Mouse (Mus musculus) limb, embryonic 11.5 days (tissue): ENCODE data around the gene Ino80. TPM values are rescaled to one million over a fixed set of nuclear protein-coding genes. Genes with fewer than 3 reads are reported as not detected.

Source experiments
- ATAC-seq: fragments of 200-750 bp; cut with Nextera tagmentation; 2 replicates; pipeline ENCODE4 v1.8.0; 2017; ENCODE audit warnings: low read depth; ENCODE audit not compliant: insufficient number of reproducible peaks, low FRiP score, low TSS enrichment
- DNase-seq: peaks from one replicate; pipeline ENCODE4 v3.0.0-alpha.2; 2015; ENCODE audit warnings: low spot score
- H3K27ac ChIP-seq: fragments of 300-500 bp; sonication (generic); replicated peaks from 2 replicates; pipeline ENCODE4 v1.5.1; 2014; ENCODE audit warnings: low read depth, mild to moderate bottlenecking, low read length
- H3K27me3 ChIP-seq: fragments of 300-500 bp; sonication (generic); 2 replicates; pipeline ENCODE4 v1.6.1; 2014; ENCODE audit warnings: mild to moderate bottlenecking, low read length, mixed read lengths; ENCODE audit not compliant: control insufficient read depth, insufficient read depth
- H3K36me3 ChIP-seq: fragments of 300-500 bp; sonication (generic); 2 replicates; pipeline ENCODE4 v1.6.1; 2014; ENCODE audit warnings: mild to moderate bottlenecking, low read length, moderate library complexity, mixed read lengths; ENCODE audit not compliant: control insufficient read depth, insufficient read depth
- H3K4me1 ChIP-seq: fragments of 300-500 bp; sonication (generic); 2 replicates; pipeline ENCODE4 v1.6.1; 2014; ENCODE audit warnings: low read length, mixed read lengths; ENCODE audit not compliant: control insufficient read depth, insufficient read depth
- H3K4me2 ChIP-seq: fragments of 300-500 bp; sonication (generic); 2 replicates; pipeline ENCODE4 v1.6.1; 2014; ENCODE audit warnings: low read depth, mild to moderate bottlenecking, moderate library complexity; ENCODE audit not compliant: severe bottlenecking
- H3K4me3 ChIP-seq: fragments of 300-500 bp; sonication (generic); 2 replicates; pipeline ENCODE4 v1.5.1; 2014; ENCODE audit warnings: low read depth, low read length
- H3K9ac ChIP-seq: fragments of 300-500 bp; sonication (generic); 2 replicates; pipeline ENCODE4 v1.6.1; 2014; ENCODE audit warnings: mild to moderate bottlenecking, low read length
- H3K9me3 ChIP-seq: fragments of 300-500 bp; sonication (generic); 2 replicates; pipeline ENCODE4 v1.6.1; 2016; ENCODE audit warnings: low read length; ENCODE audit not compliant: control insufficient read depth
- WGBS: fragments of 180-500 bp; shearing (Covaris S2); extraction: QIAGEN DNeasy Blood & Tissue Kit; methylation state at CpG from one replicate; pipeline ENCODE4 v1.1.7; 2014; 5-methylcytosine and 5-hydroxymethylcytosine counted together
- polyA plus RNA-seq: library from polyadenylated mRNA; unstranded; fragments of >200 nt; fragmentation: Nextera tagmentation; extraction: Ambion mirVana; gene quantifications from 2 replicates; pipeline ENCODE4 v1.2.1, GENCODE M21; 2014

The Ino80 gene
- polyA plus RNA-seq, 1 experiment from 2014 or later: 5.2 TPM

DNA sequence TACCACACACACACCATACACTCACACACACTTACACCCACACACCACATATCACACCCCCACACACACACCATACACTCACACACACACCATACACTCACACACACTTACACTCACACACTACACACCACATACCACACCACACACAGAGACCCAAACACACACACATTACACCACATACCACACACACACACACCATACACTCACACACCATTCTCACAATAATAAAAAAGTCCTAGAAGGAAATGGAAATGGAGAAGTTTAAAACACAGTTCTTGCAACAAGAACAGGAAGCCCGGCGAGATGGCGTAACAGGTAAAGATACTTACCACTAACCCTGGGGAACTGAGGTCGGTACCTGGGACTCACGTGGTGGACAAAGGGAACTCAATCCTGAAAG is 120.7 kb downstream of the Ino80 start:
- no peak for ATAC-seq
- 94% methylated on average over 5 of the region's 5 CpGs for WGBS
- Histone ChIP-seq H3K9me3 (no peaks in the 10 kb centered on the region; the same call in 1 of the 2 replicates), H3K27ac (no peak overlapping the region), H3K4me3 (no peak overlapping the region), H3K9ac (no peak overlapping the region), H3K27me3 (no peaks in the 10 kb centered on the region), H3K4me1 (no peaks in the 10 kb centered on the region), H3K36me3 (no peaks in the 10 kb centered on the region), H3K4me2 (no peak overlapping the region)
- DNase-seq: no peak

DNA sequence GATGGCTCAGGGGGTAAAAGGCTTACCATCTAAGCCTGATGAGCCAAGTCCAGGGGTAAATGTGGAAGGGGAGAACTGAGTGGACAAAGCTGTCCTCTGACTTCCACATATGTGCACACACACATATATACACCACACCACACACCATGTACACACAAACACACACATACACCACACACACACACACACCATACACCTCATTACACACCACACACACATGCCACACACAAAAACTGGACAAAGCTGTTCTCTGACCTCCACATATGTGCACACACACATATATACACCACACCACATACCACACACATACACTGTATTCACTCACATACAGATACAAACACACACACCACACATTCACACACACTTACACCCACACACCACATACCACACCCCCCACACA is 121.2 kb downstream of the Ino80 start:
- no peak overlapping the region for H3K4me3 ChIP-seq
- H3K9ac ChIP-seq: no peak overlapping the region
- H3K27me3 ChIP-seq: peaks cover 4% of the 10 kb centered on the region
- DNase-seq (no peak), ATAC-seq (no peak)
- no peak overlapping the region for H3K27ac ChIP-seq
- H3K9me3 ChIP-seq: no peaks in the 10 kb centered on the region; the same call in 1 of the 2 replicates
- H3K4me1 ChIP-seq: no peaks in the 10 kb centered on the region
- H3K36me3 ChIP-seq: no peaks in the 10 kb centered on the region
- H3K4me2 ChIP-seq: no peak overlapping the region

DNA sequence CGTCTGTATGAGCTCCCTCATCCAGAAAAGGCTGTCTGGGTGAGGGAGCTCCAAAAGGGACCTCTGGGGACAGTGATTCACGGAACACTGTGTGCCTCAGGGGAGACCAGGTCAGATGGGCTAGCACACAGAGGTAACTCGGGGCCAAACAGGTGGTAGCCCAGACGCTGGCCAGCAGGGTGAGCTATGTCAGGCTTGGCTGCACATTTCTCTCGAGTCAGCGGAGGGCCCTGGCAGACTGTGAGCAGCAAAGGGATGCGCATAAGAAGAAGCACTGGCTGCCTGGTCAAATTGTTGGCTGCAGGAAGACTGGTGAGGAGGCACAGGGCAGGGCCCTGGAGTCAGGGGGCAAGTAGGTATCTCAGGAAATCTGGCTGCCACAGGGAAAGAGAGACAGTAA is 121.8 kb downstream of the Ino80 start:
- Histone ChIP-seq H3K4me3 (no peak overlapping the region), H3K9me3 (no peaks in the 10 kb centered on the region; the same call in 1 of the 2 replicates), H3K9ac (no peak overlapping the region), H3K27ac (no peak overlapping the region), H3K4me2 (no peak overlapping the region), H3K27me3 (peaks cover 5% of the 10 kb centered on the region), H3K4me1 (peaks cover 2% of the 10 kb centered on the region), H3K36me3 (no peaks in the 10 kb centered on the region)
- no peak for DNase-seq
- ATAC-seq: no peak
- 30% methylated on average over 7 of the region's 7 CpGs for WGBS

DNA sequence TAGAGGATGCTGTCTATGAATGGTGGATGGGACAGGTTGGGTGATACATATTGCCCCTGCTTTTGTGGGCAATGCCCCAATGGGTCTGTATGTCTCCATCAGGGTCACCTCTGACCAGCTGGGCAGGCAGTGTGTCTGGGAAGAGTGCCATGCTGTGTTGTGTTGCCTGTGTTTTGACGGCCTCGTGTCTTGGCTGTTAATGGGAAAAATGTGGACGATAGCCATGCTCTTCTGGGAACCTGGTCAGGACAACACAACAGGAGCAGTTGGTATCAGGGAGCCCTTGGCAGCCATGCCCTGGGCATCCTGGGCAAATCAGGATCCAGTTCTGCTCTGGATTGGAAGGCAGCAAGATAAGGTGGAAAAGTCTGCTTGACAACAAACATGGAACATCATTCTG is 122.4 kb downstream of the Ino80 start:
- Histone ChIP-seq H3K27me3 (peaks cover 11% of the 10 kb centered on the region), H3K9me3 (no peaks in the 10 kb centered on the region; the same call in 1 of the 2 replicates), H3K9ac (no peak overlapping the region), H3K4me3 (no peak overlapping the region), H3K27ac (no peak overlapping the region), H3K4me2 (no peak overlapping the region), H3K4me1 (peaks cover 4% of the 10 kb centered on the region), H3K36me3 (no peaks in the 10 kb centered on the region)
- 73% methylated on average over 3 of the region's 3 CpGs for WGBS
- DNase-seq (no peak), ATAC-seq (no peak)

DNA sequence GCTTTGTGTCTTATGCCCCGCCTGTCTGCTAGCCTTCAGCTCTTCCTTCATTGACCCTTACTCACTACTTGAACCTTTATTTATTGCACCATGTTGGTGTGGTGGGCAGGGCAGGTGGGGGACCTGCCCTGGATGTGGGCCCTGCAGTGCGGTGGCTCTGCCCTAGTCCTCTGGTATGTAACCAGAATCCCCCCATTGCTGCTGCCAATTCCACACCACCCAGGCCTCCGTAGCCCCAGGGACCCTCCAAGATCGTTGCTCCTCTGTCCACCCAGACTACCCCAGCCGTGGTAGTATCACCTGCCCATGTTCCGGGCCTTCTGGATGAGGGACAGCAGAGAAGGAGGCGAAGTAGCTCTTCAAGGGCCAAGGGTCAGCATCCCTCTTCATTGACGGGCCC is 123.8 kb downstream of the Ino80 start:
- DNase-seq: no peak
- Histone ChIP-seq H3K27me3 (peaks cover 12% of the 10 kb centered on the region), H3K4me2 (no peak overlapping the region), H3K9me3 (no peaks in the 10 kb centered on the region; the same call in 1 of the 2 replicates), H3K9ac (no peak overlapping the region), H3K27ac (no peak overlapping the region), H3K36me3 (no peaks in the 10 kb centered on the region), H3K4me1 (peaks cover 4% of the 10 kb centered on the region), H3K4me3 (no peak overlapping the region)
- 81% methylated on average over 8 of the region's 8 CpGs for WGBS
- no peak for ATAC-seq

DNA sequence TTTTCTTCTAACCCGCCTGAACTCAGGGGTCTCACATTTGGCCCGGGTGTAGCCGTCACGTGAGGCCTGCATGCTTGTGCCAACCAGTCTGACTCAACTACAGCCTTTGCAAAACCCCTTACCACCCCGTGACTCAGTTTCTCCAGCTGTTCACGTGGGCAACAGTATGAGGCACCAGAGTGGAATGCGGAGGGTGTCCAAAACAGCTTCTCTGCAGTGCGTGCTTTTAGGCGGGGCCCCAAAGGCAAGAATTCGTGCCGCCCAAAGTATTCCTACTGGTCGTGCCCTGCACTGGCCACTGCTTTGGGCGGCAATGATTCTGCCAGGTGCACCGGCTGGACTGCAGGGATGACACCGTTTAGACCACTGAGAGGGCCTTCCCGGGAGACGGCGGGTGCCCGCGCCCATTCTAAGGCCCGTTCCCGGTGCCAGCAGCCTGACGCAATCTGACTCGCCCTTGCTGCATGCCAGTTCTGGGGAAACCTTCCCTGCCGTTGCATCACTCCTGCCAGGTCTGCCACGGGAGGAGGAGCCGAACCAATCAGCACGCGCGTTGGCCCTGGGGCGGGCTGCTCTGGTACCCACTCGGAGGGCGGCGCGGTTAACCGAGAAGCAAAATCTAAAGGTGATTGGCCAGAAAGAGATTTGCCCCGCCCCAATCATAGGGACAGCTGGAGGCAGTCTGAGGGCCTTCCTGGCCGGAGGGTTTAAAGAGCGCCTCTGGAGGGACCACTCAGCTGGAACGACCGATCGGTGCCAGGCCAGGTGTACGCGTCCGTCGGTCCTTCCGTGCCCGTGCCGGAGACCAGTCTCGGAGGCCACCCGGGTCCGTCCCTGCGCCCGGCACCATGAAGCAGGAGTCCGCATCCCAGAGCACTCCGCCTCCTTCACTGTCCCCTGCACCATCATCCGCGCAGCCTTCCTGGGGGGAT is 126.7 kb downstream of the Ino80 start, which contains the start of gene Chac1:
Chac1 (plus strand) TSS at position 675 of the 932 bp plus-strand sequence.
- DNase-seq (peak; percentile 85), ATAC-seq (peak; percentile 86; the same call in 1 of the 2 replicates)
- Histone ChIP-seq H3K36me3 (no peaks in the 10 kb centered on the region), H3K9ac (peak within 1 kb of the TSS; percentile 43), H3K4me3 (peak within 1 kb of the TSS; percentile 46), H3K27ac (no peak within 1 kb of the TSS), H3K4me1 (peaks cover 4% of the 10 kb centered on the region), H3K4me2 (peak within 1 kb of the TSS; percentile 92), H3K27me3 (peaks cover 12% of the 10 kb centered on the region), H3K9me3 (no peaks in the 10 kb centered on the region; the same call in 1 of the 2 replicates)
- 6% methylated on average over 58 of the region's 58 CpGs for WGBS

DNA sequence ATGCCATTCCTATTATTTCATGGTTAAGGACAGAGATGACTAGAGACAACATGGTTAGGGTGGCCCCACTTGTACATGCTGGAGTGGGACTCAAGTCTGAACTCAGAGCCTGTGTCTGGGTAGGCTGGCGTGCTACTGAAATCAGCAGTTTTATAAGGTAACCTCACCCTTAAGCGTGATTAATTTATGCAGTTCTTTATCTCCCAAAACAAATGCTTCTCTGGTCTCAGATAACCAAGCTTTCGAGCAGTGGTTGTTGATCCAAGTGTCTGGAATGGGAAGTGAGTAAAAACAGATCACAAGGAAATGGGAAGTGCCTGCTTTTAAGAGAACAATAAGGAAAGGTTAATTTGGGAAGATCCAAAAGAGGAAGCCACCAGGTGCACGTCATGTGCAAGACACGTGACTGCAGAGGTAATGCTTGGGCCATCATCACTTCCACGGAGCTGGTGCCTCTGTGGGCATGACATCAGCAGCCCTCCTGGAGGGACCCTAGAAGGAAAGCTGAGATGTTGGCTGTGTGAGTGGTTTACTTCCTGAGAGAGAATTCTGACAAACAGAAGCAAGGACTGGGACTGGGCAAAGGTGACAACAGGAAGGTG is 132.8 kb downstream of the Ino80 start:
- Histone ChIP-seq H3K27ac (no peak overlapping the region), H3K27me3 (no peaks in the 10 kb centered on the region), H3K9me3 (no peaks in the 10 kb centered on the region), H3K36me3 (no peaks in the 10 kb centered on the region), H3K4me1 (no peaks in the 10 kb centered on the region), H3K4me2 (no peak overlapping the region), H3K9ac (no peak overlapping the region), H3K4me3 (no peak overlapping the region)
- ATAC-seq (no peak), DNase-seq (no peak)
- 46% methylated on average over 6 of the region's 6 CpGs for WGBS

DNA sequence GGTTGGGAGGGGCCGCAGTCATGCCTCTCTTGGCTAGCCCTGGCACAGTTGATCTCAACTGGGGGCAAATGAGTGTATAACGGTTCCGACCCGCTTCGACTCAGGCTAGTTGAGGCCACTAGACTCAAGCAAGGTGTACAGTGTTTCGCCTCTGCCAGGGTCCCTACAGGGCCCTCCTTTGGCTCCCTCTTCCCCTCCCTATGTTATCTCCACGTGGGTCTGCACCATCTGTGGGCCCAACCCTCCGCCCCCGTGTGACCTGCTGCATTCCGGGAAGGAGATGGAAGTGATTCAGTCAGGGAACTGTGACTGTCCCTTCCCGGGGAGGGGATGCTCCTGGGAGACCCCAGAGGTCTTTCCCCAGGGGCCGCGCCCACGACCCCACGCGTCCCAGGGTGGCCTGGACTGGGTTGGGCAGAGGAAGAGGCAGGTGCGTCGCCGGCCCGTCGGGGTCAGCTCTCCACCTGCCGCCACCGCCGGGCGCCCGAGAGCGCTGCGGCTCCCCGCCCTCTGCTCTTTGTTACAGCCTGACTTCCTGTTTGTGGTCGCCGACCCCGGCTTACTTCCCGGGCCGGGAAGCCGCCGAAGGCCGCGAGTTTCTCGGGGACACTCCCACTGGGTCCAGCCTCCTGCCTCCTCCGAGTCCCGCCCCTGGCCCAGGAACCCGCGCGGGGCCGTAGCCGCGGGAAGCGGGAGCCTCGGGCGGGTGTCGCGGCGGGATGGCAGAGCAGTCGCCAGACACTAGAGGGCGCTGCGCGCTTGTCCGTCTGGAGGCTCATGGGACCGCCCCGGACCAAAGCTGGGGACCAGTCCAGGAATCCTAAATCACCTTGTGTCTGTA is 139.8 kb downstream of the Ino80 start:
- no peaks in the 10 kb centered on the region for H3K36me3 ChIP-seq
- DNase-seq: peak; percentile 92
- 8% methylated on average over 59 of the region's 60 CpGs for WGBS
- peak; percentile 81 for ATAC-seq
- peak overlapping the region; percentile 68 for H3K4me2 ChIP-seq
- peak overlapping the region; percentile 36 for H3K4me3 ChIP-seq
- H3K9me3 ChIP-seq: no peaks in the 10 kb centered on the region
- H3K27ac ChIP-seq: no peak overlapping the region
- H3K4me1 ChIP-seq: no peaks in the 10 kb centered on the region
- H3K27me3 ChIP-seq: peaks cover under 1% of the 10 kb centered on the region; the same call in 1 of the 2 replicates
- H3K9ac ChIP-seq: peak overlapping the region; percentile 55
